Mouse (Mus musculus) liver, embryonic 14.5 days (tissue): ENCODE data around the gene Fhod1.

Experiments
- CTCF ChIP-seq: IDR thresholded peaks from 2 replicates; pipeline ENCODE4 v1.5.1; 2016; ENCODE audit warnings: antibody characterized with exemption, low read depth, control low read depth
- EP300 ChIP-seq: IDR thresholded peaks from 2 replicates; pipeline ENCODE4 v1.6.1; 2016; ENCODE audit warnings: antibody characterized with exemption, low read depth

- TF ChIP-seq CTCF (no peak), EP300 (no peak)
Measured at GRCm38 (mm10) chr8:105346611-105347427, 934 bp downstream of the Fhod1 start.
